Mouse (Mus musculus) stomach, postnatal 0 days (tissue): ENCODE measurements around the gene Lcn5.

Experiments used
- CTCF ChIP-seq: IDR thresholded peaks from 2 replicates; pipeline ENCODE4 v1.5.1; 2016; ENCODE audit warnings: antibody characterized with exemption, low read depth, mild to moderate bottlenecking, moderate library complexity
- EP300 ChIP-seq: optimal IDR thresholded peaks from 2 replicates; pipeline ENCODE3; 2016; ENCODE audit warnings: antibody characterized with exemption

DNA sequence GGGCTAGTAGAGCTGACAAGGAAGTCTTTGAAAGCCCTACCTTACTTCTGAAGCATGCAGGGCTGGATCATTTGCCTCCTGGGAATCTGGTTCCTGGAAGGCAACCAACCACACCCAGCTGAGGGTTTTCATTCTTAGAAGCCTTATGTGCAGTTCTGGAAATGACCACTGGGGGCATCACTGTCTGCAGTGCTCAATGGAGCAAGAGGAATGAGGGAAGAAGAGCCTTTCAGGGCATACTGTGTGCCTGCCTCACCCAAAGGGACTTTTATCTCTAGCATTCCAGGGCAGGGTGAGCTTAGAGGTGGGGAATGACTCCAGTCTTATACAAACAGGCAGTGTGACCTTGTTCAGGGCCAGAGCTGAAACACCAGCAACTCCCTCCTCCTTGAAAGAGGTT, 36.9 kb downstream of the Lcn5 start:
- peak; percentile 84 for TF ChIP-seq CTCF
- TF ChIP-seq EP300, result no peak
